Mouse (Mus musculus): ENCODE data around the gene Itgb5. TPM values are rescaled to one million over a fixed set of nuclear protein-coding genes. Genes with fewer than 3 reads are reported as not detected.

Gene Itgb5
- total and polyA plus RNA-seq, 3 experiments: 0.27 to 0.58 TPM; not detected in 1

DNA sequence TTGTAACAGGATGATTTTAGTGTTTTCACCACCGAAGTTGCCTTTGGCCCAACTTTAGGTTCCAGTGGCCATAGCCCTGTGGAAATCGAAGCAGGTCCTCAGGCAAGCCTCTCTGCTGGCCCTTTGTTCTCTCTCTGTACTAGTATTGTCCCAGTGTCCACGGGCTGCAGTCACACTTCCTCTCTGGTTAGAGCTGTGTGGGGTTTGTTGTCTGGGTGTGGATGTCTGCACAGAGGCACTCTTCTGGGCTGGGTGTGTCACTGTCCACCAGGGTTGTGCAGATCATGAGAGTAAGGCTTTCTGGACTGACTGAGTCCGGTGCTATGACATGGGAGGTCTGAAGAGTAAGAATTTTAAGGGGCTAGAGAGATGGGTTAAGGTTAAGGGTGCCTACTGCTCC lies 85.5 kb downstream of the Itgb5 start:
- Histone ChIP-seq H3K27me3 (ENCODE audit: control insufficient read depth in 1 of 2, insufficient read depth in 2 of 2, low read length in 2 of 2) (peaks cover 5 to 10% of the 10 kb centered on the region in 2 experiments), H3K4me1 (ENCODE audit: control insufficient read depth in 1 of 2, insufficient read depth in 2 of 2, low read length in 2 of 2) (no peaks in the 10 kb centered on the region), H3K36me3 (ENCODE audit: control insufficient read depth in 1 of 2, insufficient read depth in 2 of 2, low read length in 2 of 2) (no peaks in the 10 kb centered on the region), H3K79me2 (ENCODE audit: control insufficient read depth, insufficient read depth, low read length, poor library complexity) (no peaks in the 10 kb centered on the region), H3K4me3 (ENCODE audit: control insufficient read depth in 1 of 2, insufficient read depth in 1 of 2, low read depth in 2 of 2, low read length in 2 of 2) (no peak overlapping the region), H3K9ac (ENCODE audit: control insufficient read depth, low read depth, low read length, poor library complexity, severe bottlenecking) (no peak overlapping the region), H3K9me3 (replicated peaks; ENCODE audit: insufficient read depth, low read length) (no peaks in the 10 kb centered on the region), H3K27ac (ENCODE audit: control insufficient read depth, low read depth, low read length) (no peak overlapping the region)
- TF ChIP-seq HCFC1 (IDR thresholded peaks at IDR 0.05; ENCODE audit: low read depth, low read length) (no peak), MAZ (IDR thresholded peaks at IDR 0.05; ENCODE audit: low read depth, low read length) (no peak), CHD2 (IDR thresholded peaks at IDR 0.05; ENCODE audit: low read length) (no peak), JUND (IDR thresholded peaks at IDR 0.05; ENCODE audit: low read depth, low read length) (no peak), MAX (IDR thresholded peaks at IDR 0.05; ENCODE audit: low read length) (no peak), GATA1 (IDR thresholded peaks at IDR 0.05; ENCODE audit: low read depth, low read length) (no peak), RCOR1 (IDR thresholded peaks at IDR 0.05; ENCODE audit: low read depth, low read length) (no peak), TCF12 (IDR thresholded peaks at IDR 0.05; ENCODE audit: low read depth, low read length) (no peak), BHLHE40 (IDR thresholded peaks at IDR 0.05; ENCODE audit: borderline replicate concordance, low read depth, low read length) (no peak)
- no peak for DNase-seq (ENCODE audit: low read depth, low spot score)

GRCm38 (mm10) chr16:33916473-33917251 lies 87.2 kb downstream of the Itgb5 start:
- Histone ChIP-seq H3K79me2 (ENCODE audit: control insufficient read depth, insufficient read depth, low read length, poor library complexity) (no peaks in the 10 kb centered on the region), H3K4me1 (ENCODE audit: control insufficient read depth in 1 of 2, insufficient read depth in 2 of 2, low read length in 2 of 2) (peaks cover 0 to 3% of the 10 kb centered on the region in 2 experiments; a peak in 3 of 4 replicates), H3K36me3 (ENCODE audit: control insufficient read depth in 1 of 2, insufficient read depth in 2 of 2, low read length in 2 of 2) (peaks cover 0 to 2% of the 10 kb centered on the region in 2 experiments; a peak in 2 of 4 replicates), H3K9me3 (replicated peaks; ENCODE audit: insufficient read depth, low read length) (no peaks in the 10 kb centered on the region), H3K9ac (ENCODE audit: control insufficient read depth, low read depth, low read length, poor library complexity, severe bottlenecking) (no peak overlapping the region), H3K4me3 (ENCODE audit: control insufficient read depth in 1 of 2, insufficient read depth in 1 of 2, low read depth in 2 of 2, low read length in 2 of 2) (no peak overlapping the region), H3K27me3 (ENCODE audit: control insufficient read depth in 1 of 2, insufficient read depth in 2 of 2, low read length in 2 of 2) (peaks cover 0 to 7% of the 10 kb centered on the region in 2 experiments; a peak in 3 of 4 replicates), H3K27ac (ENCODE audit: control insufficient read depth, low read depth, low read length) (no peak overlapping the region)
- TF ChIP-seq ELF1 (IDR thresholded peaks at IDR 0.05; ENCODE audit: low read depth, low read length) (no peak), TAL1 (IDR thresholded peaks at IDR 0.05; ENCODE audit: low read length) (no peak)
- no peak for DNase-seq (ENCODE audit: low read depth, low spot score)

GRCm38 (mm10) chr16:33917390-33917789 lies 87.9 kb downstream of the Itgb5 start:
- Histone ChIP-seq H3K36me3 (ENCODE audit: control insufficient read depth in 1 of 2, insufficient read depth in 2 of 2, low read length in 2 of 2) (peaks cover 0 to 7% of the 10 kb centered on the region in 2 experiments; a peak in 2 of 4 replicates), H3K27ac (ENCODE audit: control insufficient read depth, low read depth, low read length) (no peak overlapping the region), H3K9me3 (replicated peaks; ENCODE audit: insufficient read depth, low read length) (no peaks in the 10 kb centered on the region), H3K4me1 (ENCODE audit: control insufficient read depth in 1 of 2, insufficient read depth in 2 of 2, low read length in 2 of 2) (peaks cover 0 to 9% of the 10 kb centered on the region in 2 experiments; a peak in 3 of 4 replicates), H3K27me3 (ENCODE audit: control insufficient read depth in 1 of 2, insufficient read depth in 2 of 2, low read length in 2 of 2) (peaks cover 0 to 4% of the 10 kb centered on the region in 2 experiments; a peak in 2 of 4 replicates), H3K79me2 (ENCODE audit: control insufficient read depth, insufficient read depth, low read length, poor library complexity) (no peaks in the 10 kb centered on the region), H3K4me3 (ENCODE audit: control insufficient read depth in 1 of 2, insufficient read depth in 1 of 2, low read depth in 2 of 2, low read length in 2 of 2) (no peak overlapping the region), H3K9ac (ENCODE audit: control insufficient read depth, low read depth, low read length, poor library complexity, severe bottlenecking) (no peak overlapping the region)
- TF ChIP-seq MAFK (IDR thresholded peaks at IDR 0.05; ENCODE audit: borderline replicate concordance, low read depth, low read length) (no peak), TAL1 (IDR thresholded peaks at IDR 0.05; ENCODE audit: low read length) (no peak), POLR2AphosphoS5 (IDR thresholded peaks at IDR 0.05; ENCODE audit: borderline replicate concordance, low read depth, low read length) (no peak), CHD2 (IDR thresholded peaks at IDR 0.05; ENCODE audit: low read length) (no peak), E2F4 (IDR thresholded peaks at IDR 0.05; ENCODE audit: borderline replicate concordance, low read depth, low read length) (no peak), MAX (IDR thresholded peaks at IDR 0.05; ENCODE audit: low read length) (no peak), ZMIZ1 (IDR thresholded peaks at IDR 0.05; ENCODE audit: low read depth, low read length) (no peak), MAZ (IDR thresholded peaks at IDR 0.05; ENCODE audit: low read depth, low read length) (no peak), ETS1 (IDR thresholded peaks at IDR 0.05; ENCODE audit: low read depth, low read length) (no peak), CHD1 (IDR thresholded peaks at IDR 0.05; ENCODE audit: low read depth, low read length) (no peak), GATA1 (IDR thresholded peaks at IDR 0.05; ENCODE audit: low read depth, low read length) (no peak), ELF1 (IDR thresholded peaks at IDR 0.05; ENCODE audit: low read depth, low read length) (no peak)
- no peak for DNase-seq (ENCODE audit: low read depth, low spot score)
